Mouse (Mus musculus): ENCODE measurements around the gene Fam71e1.

- TF ChIP-seq CTCF (IDR thresholded peaks at IDR 0.05; ENCODE audit: low read depth) (no peak), EP300 (IDR thresholded peaks at IDR 0.05; ENCODE audit: low read depth) (peak; percentile 85; the same call in 1 of the 2 replicates)
Observed at GRCm38 (mm10) chr7:44474419-44474818, 22.0 kb upstream of the Fam71e1 start.
